Comparison of ENCODE assay signal across 10 mouse cellular contexts in the genomic region with DNA sequence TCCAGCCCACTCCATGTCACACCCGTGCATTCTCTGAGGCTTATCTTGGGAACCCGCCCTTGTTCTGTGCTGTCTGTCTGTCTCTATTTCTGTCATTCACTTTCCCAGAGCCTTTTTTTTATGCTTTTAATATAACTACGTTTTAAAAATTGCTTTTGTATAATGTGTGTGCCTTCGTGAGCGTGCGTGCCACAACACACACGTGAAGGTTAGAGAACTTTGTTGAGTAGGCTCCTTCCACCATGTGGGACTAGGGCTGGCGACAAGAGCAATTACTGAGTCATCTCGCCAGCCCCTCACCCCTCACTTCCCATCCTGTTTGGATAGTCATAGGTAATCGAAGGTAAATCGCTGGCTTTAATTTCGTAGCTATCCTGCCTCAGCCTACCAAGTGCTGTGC. TPM values are rescaled to one million over a fixed set of nuclear protein-coding genes. Genes with fewer than 3 reads are reported as not detected.
DNase-seq lines count a peak whose midpoint lies in the region; ATAC-seq and TF ChIP-seq lines count a peak whose summit lies in the region.
"Had no signal": no experiment of that assay in that cellular context is flagged by ENCODE, and none has a peak within 500 bp of the region (broad histone marks: within the 10 kb centered on the region; RNA-seq: fewer than 3 reads in every experiment).

No protein-coding gene starts in this region.

- no peak for ATAC-seq in erythroblast, adult 5-6 weeks (replicated peaks; ENCODE audit: low FRiP score, poor library complexity, severe bottlenecking)
- ATAC-seq in hindbrain, embryonic 11.5 days (ENCODE audit: low FRiP score) = no peak
- ATAC-seq in limb, embryonic 13.5 days (ENCODE audit: low FRiP score, low read depth) = no peak

- H3K4me2 ChIP-seq in hindbrain, embryonic 11.5 days (replicated peaks; ENCODE audit: low read depth, low read length) = no peak overlapping the region
- peak overlapping the region; percentile 79 for H3K4me2 ChIP-seq in limb, embryonic 13.5 days (replicated peaks)

- no peak for DNase-seq in hindbrain, embryonic 10.5 days (ENCODE audit: low spot score)
- DNase-seq in hindbrain, embryonic 11.5 days (ENCODE audit: low spot score) = no peak
- DNase-seq in thymus, postnatal 10 days (ENCODE audit: low spot score in 2 of 2) = no peak
- no peak for DNase-seq in cerebellum, adult 9-10 months

- H3K27ac ChIP-seq in hindbrain, embryonic 10.5 days = no peak overlapping the region
- no peak overlapping the region for H3K27ac ChIP-seq in hindbrain, embryonic 11.5 days (ENCODE audit: low read depth, low read length)
- no peak overlapping the region for H3K27ac ChIP-seq in limb, embryonic 13.5 days
- H3K27ac ChIP-seq: left cerebral cortex, adult 2 months had no signal

- peaks cover 32% of the 10 kb centered on the region for H3K36me3 ChIP-seq in erythroblast, embryonic 14.5 days (ENCODE audit: control insufficient read depth)
- H3K36me3 ChIP-seq in hindbrain, embryonic 10.5 days = peaks cover 24% of the 10 kb centered on the region
- peaks cover 4% of the 10 kb centered on the region; the same call in 1 of the 2 replicates for H3K36me3 ChIP-seq in hindbrain, embryonic 11.5 days (ENCODE audit: control insufficient read depth, insufficient read depth, low read length)
- H3K36me3 ChIP-seq in E14TG2a.4 (ENCODE audit: insufficient read depth, low read length) = peaks cover 26% of the 10 kb centered on the region
- H3K36me3 ChIP-seq in limb, embryonic 13.5 days = peaks cover 9% of the 10 kb centered on the region

- H3K4me3 ChIP-seq in erythroblast, embryonic 14.5 days (replicated peaks) = peak overlapping the region; percentile 51
- peak overlapping the region; percentile 18; the same call in 1 of the 2 replicates for H3K4me3 ChIP-seq in hindbrain, embryonic 10.5 days
- no peak overlapping the region for H3K4me3 ChIP-seq in hindbrain, embryonic 11.5 days (ENCODE audit: low read depth, low read length)
- H3K4me3 ChIP-seq in E14TG2a.4 (replicated peaks; ENCODE audit: low read length) = peak overlapping the region; percentile 50
- H3K4me3 ChIP-seq in limb, embryonic 13.5 days = no peak overlapping the region
- H3K4me3 ChIP-seq: left cerebral cortex, adult 2 months had no signal

- no peaks in the 10 kb centered on the region for H3K9me3 ChIP-seq in erythroblast, embryonic 14.5 days (ENCODE audit: control insufficient read depth, low read length)
- no peaks in the 10 kb centered on the region for H3K9me3 ChIP-seq in hindbrain, embryonic 10.5 days
- no peaks in the 10 kb centered on the region for H3K9me3 ChIP-seq in hindbrain, embryonic 11.5 days (ENCODE audit: control insufficient read depth, low read length)
- no peaks in the 10 kb centered on the region for H3K9me3 ChIP-seq in E14TG2a.4 (ENCODE audit: low read length)
- H3K9me3 ChIP-seq in limb, embryonic 13.5 days = no peaks in the 10 kb centered on the region

- H3K27me3 ChIP-seq in erythroblast, embryonic 14.5 days (ENCODE audit: control insufficient read depth) = peaks cover 46% of the 10 kb centered on the region
- H3K27me3 ChIP-seq in hindbrain, embryonic 10.5 days (ENCODE audit: insufficient read depth, poor library complexity, severe bottlenecking) = peaks cover 74% of the 10 kb centered on the region
- H3K27me3 ChIP-seq in hindbrain, embryonic 11.5 days (ENCODE audit: control insufficient read depth, insufficient read depth, low read length) = peaks cover 59% of the 10 kb centered on the region
- peaks cover 68% of the 10 kb centered on the region for H3K27me3 ChIP-seq in E14TG2a.4 (ENCODE audit: insufficient read depth, low read length)
- H3K27me3 ChIP-seq in limb, embryonic 13.5 days = peaks cover 45% of the 10 kb centered on the region

- no peak overlapping the region for H3K9ac ChIP-seq in hindbrain, embryonic 11.5 days (ENCODE audit: low read depth, low read length)
- H3K9ac ChIP-seq in limb, embryonic 13.5 days = peak overlapping the region; percentile 36; the same call in 1 of the 2 replicates

- 35% methylated on average over 12 of the region's 12 CpGs for WGBS in hindbrain, embryonic 10.5 days
- 31% methylated on average over 12 of the region's 12 CpGs for WGBS in hindbrain, embryonic 11.5 days
- WGBS in limb, embryonic 13.5 days = 32% methylated on average over 12 of the region's 12 CpGs

- H3K4me1 ChIP-seq in erythroblast, embryonic 14.5 days (ENCODE audit: control insufficient read depth) = peaks cover 84% of the 10 kb centered on the region
- peaks cover 71% of the 10 kb centered on the region for H3K4me1 ChIP-seq in hindbrain, embryonic 10.5 days (replicated peaks)
- peaks cover 9% of the 10 kb centered on the region for H3K4me1 ChIP-seq in hindbrain, embryonic 11.5 days (replicated peaks; ENCODE audit: control insufficient read depth, insufficient read depth, low read length)
- peaks cover 72% of the 10 kb centered on the region for H3K4me1 ChIP-seq in E14TG2a.4 (replicated peaks; ENCODE audit: low read depth, low read length)
- H3K4me1 ChIP-seq in limb, embryonic 13.5 days = peaks cover 76% of the 10 kb centered on the region

- no peak for TF ChIP-seq CTCF in E14TG2a.4 (conservative IDR thresholded peaks at IDR 0.05; ENCODE audit: low read length)

RNA-seq across cellular contexts. Expression of gene Rex1bd, which starts 4.0 kb away (rescaled TPM):
- 53.1 and 68.2 TPM in 2 replicates for polyA plus RNA-seq in erythroblast, embryonic 14.5 days (2012)
- total RNA-seq in erythroblast, adult 5-6 weeks (2015; ENCODE audit: low replicate concordance) = 2.9 and 14.0 TPM in 2 replicates
- 5.2 and 9.5 TPM in 2 replicates for total RNA-seq in erythroblast, adult 5-6 weeks (2017; ENCODE audit: low replicate concordance)
- polyA plus RNA-seq in hindbrain, embryonic 10.5 days (2016; fragmentation: Nextera tagmentation; extraction: Ambion mirVana) = 131 and 148 TPM in 2 replicates
- 129 and 136 TPM in 2 replicates for polyA plus RNA-seq in hindbrain, embryonic 11.5 days (2014; fragmentation: Nextera tagmentation; extraction: Ambion mirVana)
- 139 and 148 TPM in 2 replicates for polyA plus RNA-seq in limb, embryonic 13.5 days (2015; fragmentation: Nextera tagmentation; extraction: Ambion mirVana)

RNA-seq across cellular contexts. Expression of gene Uba52, which starts 8.1 kb away (rescaled TPM):
- polyA plus RNA-seq in erythroblast, embryonic 14.5 days (2012) = 107 and 138 TPM in 2 replicates
- total RNA-seq in erythroblast, adult 5-6 weeks (2015; ENCODE audit: low replicate concordance) = 653 and 914 TPM in 2 replicates
- 249 and 1,009 TPM in 2 replicates for total RNA-seq in erythroblast, adult 5-6 weeks (2017; ENCODE audit: low replicate concordance)
- polyA plus RNA-seq in hindbrain, embryonic 10.5 days (2016; fragmentation: Nextera tagmentation; extraction: Ambion mirVana) = 914 and 933 TPM in 2 replicates
- polyA plus RNA-seq in hindbrain, embryonic 11.5 days (2014; fragmentation: Nextera tagmentation; extraction: Ambion mirVana) = 814 and 839 TPM in 2 replicates
- 856 and 861 TPM in 2 replicates for polyA plus RNA-seq in limb, embryonic 13.5 days (2015; fragmentation: Nextera tagmentation; extraction: Ambion mirVana)

RNA-seq across cellular contexts. Expression of gene Crlf1, which starts 9.6 kb away (rescaled TPM):
- polyA plus RNA-seq in erythroblast, embryonic 14.5 days (2012) = 0.63 and 1.7 TPM in 2 replicates
- total RNA-seq in erythroblast, adult 5-6 weeks (2015; ENCODE audit: low replicate concordance) = 3.7 TPM in 1 of 2 replicates, not detected in the other
- 2.5 TPM in 1 of 2 replicates, not detected in the other for total RNA-seq in erythroblast, adult 5-6 weeks (2017; ENCODE audit: low replicate concordance)
- polyA plus RNA-seq in hindbrain, embryonic 10.5 days (2016; fragmentation: Nextera tagmentation; extraction: Ambion mirVana) = 4.5 and 10.3 TPM in 2 replicates
- 2.4 and 6.6 TPM in 2 replicates for polyA plus RNA-seq in hindbrain, embryonic 11.5 days (2014; fragmentation: Nextera tagmentation; extraction: Ambion mirVana)
- polyA plus RNA-seq in limb, embryonic 13.5 days (2015; fragmentation: Nextera tagmentation; extraction: Ambion mirVana) = 83.3 and 85.0 TPM in 2 replicates

RNA-seq across cellular contexts. Expression of gene Tmem59l, which starts 15.4 kb away (rescaled TPM):
- not detected in 2 replicates for polyA plus RNA-seq in erythroblast, embryonic 14.5 days (2012)
- total RNA-seq in erythroblast, adult 5-6 weeks (2015; ENCODE audit: low replicate concordance) = not detected in 2 replicates
- not detected in 2 replicates for total RNA-seq in erythroblast, adult 5-6 weeks (2017; ENCODE audit: low replicate concordance)
- polyA plus RNA-seq in hindbrain, embryonic 10.5 days (2016; fragmentation: Nextera tagmentation; extraction: Ambion mirVana) = 11.1 and 11.5 TPM in 2 replicates
- polyA plus RNA-seq in hindbrain, embryonic 11.5 days (2014; fragmentation: Nextera tagmentation; extraction: Ambion mirVana) = 15.6 and 19.6 TPM in 2 replicates
- 24.2 and 26.6 TPM in 2 replicates for polyA plus RNA-seq in limb, embryonic 13.5 days (2015; fragmentation: Nextera tagmentation; extraction: Ambion mirVana)
- total RNA-seq: gastrocnemius, adult 18-20 months had no signal

RNA-seq across cellular contexts. Expression of gene Fkbp8, which starts 25.0 kb away (rescaled TPM):
- 255 and 264 TPM in 2 replicates for polyA plus RNA-seq in erythroblast, embryonic 14.5 days (2012)
- 27.1 and 47.4 TPM in 2 replicates for total RNA-seq in erythroblast, adult 5-6 weeks (2015; ENCODE audit: low replicate concordance)
- 53.5 and 56.9 TPM in 2 replicates for total RNA-seq in erythroblast, adult 5-6 weeks (2017; ENCODE audit: low replicate concordance)
- polyA plus RNA-seq in hindbrain, embryonic 10.5 days (2016; fragmentation: Nextera tagmentation; extraction: Ambion mirVana) = 311 and 360 TPM in 2 replicates
- polyA plus RNA-seq in hindbrain, embryonic 11.5 days (2014; fragmentation: Nextera tagmentation; extraction: Ambion mirVana) = 226 and 243 TPM in 2 replicates
- 284 and 290 TPM in 2 replicates for polyA plus RNA-seq in limb, embryonic 13.5 days (2015; fragmentation: Nextera tagmentation; extraction: Ambion mirVana)

Comparison
In these comparisons a context has a peak if more than half of its experiments do, and no peak if none do; other contexts are left out.
1. H3K4me3 ChIP-seq: peak in erythroblast, embryonic 14.5 days (single experiment), hindbrain, embryonic 10.5 days (single experiment) and E14TG2a.4 (single experiment); none in hindbrain, embryonic 11.5 days (single experiment) and limb, embryonic 13.5 days (single experiment).